Mouse (Mus musculus) adrenal gland, postnatal 25 days (tissue): Measurements from ENCODE around the gene Arhgef25. TPM values are rescaled to one million over a fixed set of nuclear protein-coding genes. Genes with fewer than 3 reads are reported as not detected.
"Not testable (repeated sequence)": the region's sequence is repeated elsewhere in the genome, so short reads cannot be mapped to it uniquely, and the experiment has no call there.

Experiments used
- DNase-seq: peaks from one replicate; pipeline ENCODE4 v3.0.0; 2021; ENCODE audit warnings: mixed read lengths
- total RNA-seq: library from RNA; stranded (reverse); gene quantifications from 2 replicates; pipeline ENCODE4 v1.2.3, GENCODE M21; 2021

Gene Arhgef25
- total RNA-seq, 1 experiment from 2014 or later = 28.7 TPM

DNA sequence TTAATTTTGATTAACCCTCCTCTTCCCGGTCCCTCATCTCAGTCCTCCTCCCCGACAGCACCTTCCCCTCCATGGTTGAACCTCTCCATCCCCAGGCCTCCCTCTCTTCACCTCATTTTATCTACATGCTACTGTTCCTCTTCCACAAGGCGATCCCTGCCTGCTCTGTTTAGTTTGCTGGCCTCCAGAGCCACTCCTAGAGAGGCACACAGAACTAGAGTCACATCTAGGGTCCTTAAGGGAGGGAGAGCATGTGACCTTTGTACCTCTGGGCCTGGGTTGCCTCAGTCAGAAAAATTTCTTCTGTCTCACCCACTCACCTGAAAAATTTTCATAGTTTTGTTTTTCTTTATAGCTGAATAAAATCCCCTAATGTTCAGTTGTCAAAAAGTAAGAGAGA, 52.0 kb downstream of the Arhgef25 start:
- DNase-seq = no peak

DNA sequence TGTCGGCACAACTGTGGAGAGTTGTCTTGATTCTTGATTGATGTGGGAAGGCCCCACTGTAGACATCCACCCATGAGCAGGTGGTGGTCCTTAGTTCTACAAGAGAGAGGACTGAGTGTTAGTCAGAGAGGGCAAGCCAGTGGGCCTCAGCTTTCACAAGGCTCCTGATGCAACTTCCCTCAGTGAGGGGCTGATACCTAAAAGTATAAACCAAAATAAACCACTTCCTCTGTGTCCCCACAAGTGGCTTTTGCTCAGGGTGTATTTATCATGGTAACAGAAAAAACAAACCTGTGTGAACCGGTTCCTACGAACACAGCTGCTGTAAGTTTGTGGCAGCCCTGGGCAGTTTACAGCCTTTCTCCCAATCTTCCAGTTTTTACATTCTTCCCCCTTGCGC, 53.4 kb downstream of the Arhgef25 start:
- no peak for DNase-seq

DNA sequence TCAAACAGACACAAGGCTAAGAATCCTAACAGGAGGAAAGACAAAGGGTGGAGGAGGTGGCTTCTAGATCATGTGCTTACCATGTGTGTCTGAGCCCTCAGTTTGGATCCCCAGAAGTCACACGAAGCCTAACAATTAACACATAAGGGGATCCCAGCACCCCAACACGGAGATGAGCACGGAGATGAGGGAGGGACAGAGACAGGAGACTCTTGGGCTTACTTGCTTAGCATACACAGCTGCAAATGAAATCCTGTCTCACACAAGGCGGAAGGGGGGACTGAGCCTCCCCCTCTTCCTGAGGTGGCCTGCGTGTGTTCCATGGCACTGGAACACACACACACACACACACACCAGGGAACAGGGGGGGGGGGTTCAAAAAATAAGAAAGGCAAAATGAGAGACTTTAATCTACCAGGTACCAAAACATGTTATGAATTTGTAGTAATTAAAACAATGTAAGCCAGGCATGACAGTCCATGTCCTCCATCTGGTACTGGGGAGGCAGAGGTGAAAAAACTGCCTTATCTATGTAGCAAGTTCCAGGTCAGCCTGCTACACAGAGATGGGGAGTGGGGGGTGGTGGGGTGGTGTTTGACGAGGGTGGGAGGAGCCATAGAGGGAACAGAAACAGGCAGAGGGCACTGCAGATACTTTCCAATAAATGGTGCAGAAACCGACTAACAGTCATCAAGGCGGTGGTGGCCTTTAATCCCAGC, 54.6 kb downstream of the Arhgef25 start:
- DNase-seq = no peak

DNA sequence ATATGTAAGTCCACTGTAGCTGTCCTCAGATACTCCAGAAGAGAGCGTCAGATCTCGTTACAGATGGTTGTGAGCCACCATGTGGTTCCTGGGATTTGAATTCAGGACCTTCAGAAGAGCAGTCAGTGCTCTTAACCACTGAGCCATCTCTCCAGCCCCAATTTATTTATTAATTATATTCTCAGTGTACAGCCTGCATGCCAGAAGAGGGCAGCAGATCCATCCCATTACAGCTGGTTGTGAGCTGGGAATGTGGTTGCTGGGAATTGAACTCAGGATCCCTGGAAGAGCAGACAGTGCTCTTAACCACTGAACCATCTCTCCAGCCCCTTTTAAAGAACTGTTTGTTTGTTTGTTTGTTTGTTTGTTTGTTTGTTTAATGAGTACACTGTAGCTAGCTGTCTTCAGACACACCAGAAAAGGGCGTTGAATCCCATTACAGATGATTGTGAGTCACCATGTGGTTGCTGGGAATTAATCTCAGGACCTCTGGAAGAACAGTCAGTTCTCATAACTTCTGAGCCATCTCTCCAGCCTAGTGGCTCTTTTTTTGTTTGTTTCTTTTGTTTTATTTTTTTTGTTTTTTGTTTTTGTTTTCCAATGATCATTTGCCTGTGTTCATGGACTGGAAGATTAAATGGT, 55.4 kb downstream of the Arhgef25 start:
- DNase-seq = not testable (repeated sequence)

Other genes starting within 250 kb of the Arhgef25 start
- gene Ctdsp2, start 211.4 kb downstream of the Arhgef25 start, total RNA-seq = 125 and 197 TPM in 2 replicates
- gene Avil, start 189.4 kb downstream of the Arhgef25 start, total RNA-seq = 3.7 and 3.9 TPM in 2 replicates
- 50.6 and 66.8 TPM in 2 replicates for gene Tsfm, start 159.2 kb downstream of the Arhgef25 start, total RNA-seq
- gene Mettl1, start 148.7 kb downstream of the Arhgef25 start, total RNA-seq = 17.6 and 23.0 TPM in 2 replicates
- 0.49 TPM in 1 of 2 replicates, not detected in the other for gene Eef1akmt3, start 148.6 kb downstream of the Arhgef25 start, total RNA-seq
- 0.33 TPM in 1 of 2 replicates, not detected in the other for gene Cyp27b1, start 141.8 kb downstream of the Arhgef25 start, total RNA-seq
- gene March9, start 129.9 kb downstream of the Arhgef25 start, total RNA-seq = 8.6 and 10.9 TPM in 2 replicates
- gene Cdk4, start 126.5 kb downstream of the Arhgef25 start, total RNA-seq = 218 and 247 TPM in 2 replicates
- gene Tspan31, start 119.8 kb downstream of the Arhgef25 start, total RNA-seq = 103 and 108 TPM in 2 replicates
- 2.6 and 3.8 TPM in 2 replicates for gene Agap2, start 114.8 kb downstream of the Arhgef25 start, total RNA-seq
- gene Os9, start 69.0 kb downstream of the Arhgef25 start, total RNA-seq = 139 and 150 TPM in 2 replicates
- 6.8 and 8.5 TPM in 2 replicates for gene B4galnt1, start 24.9 kb downstream of the Arhgef25 start, total RNA-seq
- gene Slc26a10, start 9.4 kb downstream of the Arhgef25 start, total RNA-seq = 3.2 and 6.0 TPM in 2 replicates
- 89.7 and 96.8 TPM in 2 replicates for gene Dtx3, start 5.6 kb upstream of the Arhgef25 start, total RNA-seq
- gene Pip4k2c, start 21.5 kb upstream of the Arhgef25 start, total RNA-seq = 38.4 and 48.8 TPM in 2 replicates
- 8.6 and 13.1 TPM in 2 replicates for gene Kif5a, start 73.3 kb upstream of the Arhgef25 start, total RNA-seq
- 159 and 197 TPM in 2 replicates for gene Dctn2, start 76.3 kb upstream of the Arhgef25 start, total RNA-seq
- 73.2 and 73.3 TPM in 2 replicates for gene Mbd6, start 98.9 kb upstream of the Arhgef25 start, total RNA-seq
- gene Mars, start 121.7 kb upstream of the Arhgef25 start, total RNA-seq = 110 and 135 TPM in 2 replicates
- gene Arhgap9, start 131.9 kb upstream of the Arhgef25 start, total RNA-seq = 1.1 and 1.6 TPM in 2 replicates
- 2.6 and 4.8 TPM in 2 replicates for gene Gli1, start 151.9 kb upstream of the Arhgef25 start, total RNA-seq
- gene Inhbe, start 164.3 kb upstream of the Arhgef25 start, total RNA-seq = not detected in 2 replicates
- 0.67 TPM in 1 of 2 replicates, not detected in the other for gene Inhbc, start 180.3 kb upstream of the Arhgef25 start, total RNA-seq
- 122 and 149 TPM in 2 replicates for gene R3hdm2, start 190.2 kb upstream of the Arhgef25 start, total RNA-seq